Mouse (Mus musculus): Measurements from ENCODE around the gene Nav2.

DNA sequence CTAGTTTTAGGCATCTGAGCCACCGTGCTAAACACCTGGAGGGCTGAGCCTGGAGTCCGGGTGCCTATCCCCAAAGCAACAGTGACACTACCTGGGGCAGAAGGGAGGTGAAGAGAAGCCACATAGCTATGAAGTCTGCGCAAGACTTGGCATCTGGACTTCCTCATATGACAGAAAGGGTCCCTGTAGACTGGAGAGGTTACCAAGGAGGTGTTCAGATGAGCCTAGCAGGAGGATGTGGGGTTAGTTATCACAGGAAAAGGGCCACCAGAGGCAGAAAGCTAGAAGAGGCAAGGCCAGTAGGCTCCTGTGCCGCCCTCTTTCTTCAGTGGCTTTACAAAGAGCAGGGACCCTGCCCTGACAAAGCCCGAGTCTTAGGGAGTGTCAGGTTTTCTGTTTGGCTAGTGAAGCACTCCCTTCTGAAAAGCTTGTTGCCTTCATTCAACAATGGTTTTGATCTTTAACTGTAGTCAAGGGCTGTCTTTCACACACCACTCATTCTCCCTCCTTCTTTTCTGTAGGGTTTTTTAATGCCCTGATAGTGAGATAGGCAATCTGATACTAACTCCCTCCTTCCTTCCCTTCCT lies 417.7 kb downstream of the Nav2 start:
- no peak for TF ChIP-seq CTCF (IDR thresholded peaks at IDR 0.05)
- no peak for TF ChIP-seq EP300 (IDR thresholded peaks at IDR 0.05; ENCODE audit: insufficient read depth, low read depth, low read length)

All from heart, adult 2 months (tissue).